Mouse (Mus musculus): Measurements from ENCODE around the gene Ddx17. TPM values are rescaled to one million over a fixed set of nuclear protein-coding genes. Genes with fewer than 3 reads are reported as not detected.

The Ddx17 gene
- total RNA-seq, 2 experiments from 2014 or later, result 322 to 329 TPM

GRCm38 (mm10) chr15:79481181-79481688 is 65.3 kb downstream of the Ddx17 start:
- Histone ChIP-seq H3K27ac (no peak overlapping the region; the same call in 1 of the 2 replicates), H3K4me3 (no peak overlapping the region)
- DNase-seq (ENCODE audit: low spot score in 2 of 2), result peak in 1 of 2 experiments; percentile 25
- no peak for TF ChIP-seq CTCF (conservative IDR thresholded peaks at IDR 0.05)

Small RNA genes within 50 kb of the gene (microRNA-seq; reads per million reads assigned to microRNA genes)
- gene Gm27903, result 0 reads per million in 2 experiments

Other genes with a start within 250 kb of the Ddx17 start
- 10 to 100 TPM; 23.8 to 23.9 TPM for gene Pla2g6, start 218.4 kb downstream of the Ddx17 start, total RNA-seq (2021)
- gene Maff, start 200.1 kb downstream of the Ddx17 start, total RNA-seq (2021), result 1 to 10 TPM in 1 of 2 experiments, under 1 TPM in 1; 0.87 to 1.8 TPM
- gene Tmem184b, start 143.2 kb downstream of the Ddx17 start, total RNA-seq (2021), result 10 to 100 TPM; 53.6 to 56.0 TPM
- 100 to 1,000 TPM; 104 to 108 TPM for gene Csnk1e, start 91.2 kb downstream of the Ddx17 start, total RNA-seq (2021)
- 10 to 100 TPM; 85.5 to 88.6 TPM for gene Kcnj4, start 41.5 kb downstream of the Ddx17 start, total RNA-seq (2021)
- under 1 TPM in 1 of 2 experiments, not detected in 1; 0.51 TPM for gene Kdelr3, start 30.3 kb downstream of the Ddx17 start, total RNA-seq (2021)
- 1 to 10 TPM in 1 of 2 experiments, under 1 TPM in 1; 0.79 to 1.3 TPM for gene Dmc1, start 58.4 kb upstream of the Ddx17 start, total RNA-seq (2021)
- gene Fam227a, start 112.2 kb upstream of the Ddx17 start, total RNA-seq (2021), result 10 to 100 TPM; 12.3 to 13.1 TPM
- 10 to 100 TPM; 39.5 to 45.4 TPM for gene Cby1, start 112.5 kb upstream of the Ddx17 start, total RNA-seq (2021)
- gene Tomm22, start 124.1 kb upstream of the Ddx17 start, total RNA-seq (2021), result 100 to 1,000 TPM in 1 of 2 experiments, 10 to 100 TPM in 1; 99.9 to 105 TPM
- 10 to 100 TPM; 46.0 to 47.0 TPM for gene Josd1, start 141.2 kb upstream of the Ddx17 start, total RNA-seq (2021)
- gene Gtpbp1, start 144.1 kb upstream of the Ddx17 start, total RNA-seq (2021), result 10 to 100 TPM; 52.4 to 59.1 TPM
- gene Sun2, start 195.8 kb upstream of the Ddx17 start, total RNA-seq (2021), result 10 to 100 TPM; 29.2 to 34.8 TPM
- gene Dnal4, start 231.1 kb upstream of the Ddx17 start, total RNA-seq (2021), result 10 to 100 TPM; 55.5 to 64.8 TPM

Data from layer of hippocampus, adult 2 months (tissue).